Mouse (Mus musculus): ENCODE data around the gene Arhgap10.

- TF ChIP-seq GATA1 (IDR thresholded peaks at IDR 0.05; ENCODE audit: borderline replicate concordance, low read length): no peak
- no peak for TF ChIP-seq FLI1 (IDR thresholded peaks at IDR 0.05; ENCODE audit: low read length)
Observed at GRCm38 (mm10) chr8:77497442-77497841, 20.3 kb downstream of the Arhgap10 start.

Measured in megakaryocyte, embryonic 14.5 days (primary cell).